Mouse (Mus musculus) brain, embryonic 14.5 days (tissue): ENCODE measurements at regions not wholly inside any gene's neighbourhood (a gene's known extent, or its start where the extent isn't known, plus 50 kb on each side); places are given as distances from the start of the nearest gene placed in this dataset.

ENCODE experiments used
- CTCF ChIP-seq: fragments of 200-500 bp; IDR thresholded peaks from 2 replicates; pipeline ENCODE4 v1.5.1; 2012; ENCODE audit warnings: inconsistent platforms, mild to moderate bottlenecking, moderate library complexity, borderline replicate concordance; ENCODE audit not compliant: insufficient read depth, insufficient read length; ENCODE audit errors: extremely low read depth
- POLR2A ChIP-seq: fragments of 200-500 bp; IDR thresholded peaks from 2 replicates; pipeline ENCODE4 v1.6.1; 2012; ENCODE audit warnings: mild to moderate bottlenecking, inconsistent platforms, borderline replicate concordance; ENCODE audit not compliant: poor library complexity, insufficient read depth, insufficient read length, severe bottlenecking; ENCODE audit errors: extremely low read depth

DNA sequence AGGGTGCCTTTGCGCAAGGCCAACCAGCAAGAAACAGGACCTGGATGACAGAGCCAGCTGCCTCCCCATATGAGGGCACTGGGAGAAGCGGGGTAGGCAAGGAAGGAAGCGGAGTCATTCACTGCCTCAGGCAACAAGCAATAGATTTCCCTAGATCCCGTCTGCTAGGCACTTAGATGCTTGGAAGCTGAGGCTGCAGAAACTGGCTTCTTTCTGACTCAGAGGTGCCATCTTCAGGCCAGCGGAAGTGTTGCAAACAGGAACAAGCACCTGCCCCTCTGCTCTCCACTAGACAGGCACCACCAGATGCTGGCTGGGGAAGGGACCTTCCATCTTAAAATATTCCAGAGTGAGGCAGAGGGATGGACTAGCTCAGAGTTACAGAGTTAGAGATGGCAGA is 188.0 kb downstream of the 4933412E24Rik start:
- TF ChIP-seq POLR2A = no peak
- peak; percentile 89 for TF ChIP-seq CTCF
